Mouse (Mus musculus) bone marrow, adult 2 months (tissue): Measurements from ENCODE around the gene BC004004.

Experiments used
- CTCF ChIP-seq: fragments of 200-500 bp; IDR thresholded peaks from 2 replicates; pipeline ENCODE4 v1.5.1; 2011; ENCODE audit warnings: low read length, control low read depth; ENCODE audit not compliant: control insufficient read depth, insufficient read depth
- POLR2A ChIP-seq: fragments of 200-500 bp; IDR thresholded peaks from 2 replicates; pipeline ENCODE4 v1.6.1; 2011; ENCODE audit warnings: low read depth, mild to moderate bottlenecking, control low read depth, low read length, borderline replicate concordance; ENCODE audit not compliant: control insufficient read depth

- TF ChIP-seq POLR2A (no peak), CTCF (no peak)
These were observed 94.5 kb downstream of the BC004004 start for GRCm38 (mm10) chr17:29363109-29363508.
